Mouse (Mus musculus) liver, adult 2 months (tissue): ENCODE data around the gene Copg2.

Source experiments
- CTCF ChIP-seq: fragments of 200-500 bp; IDR thresholded peaks from 2 replicates; pipeline ENCODE4 v1.5.1; 2011; ENCODE audit warnings: low read depth, low read length, control low read depth
- POLR2A ChIP-seq: fragments of 200-500 bp; IDR thresholded peaks from 2 replicates; pipeline ENCODE4 v1.6.1; 2011; ENCODE audit warnings: low read length, control low read depth; ENCODE audit not compliant: insufficient read depth; ENCODE audit errors: extremely low read depth

DNA sequence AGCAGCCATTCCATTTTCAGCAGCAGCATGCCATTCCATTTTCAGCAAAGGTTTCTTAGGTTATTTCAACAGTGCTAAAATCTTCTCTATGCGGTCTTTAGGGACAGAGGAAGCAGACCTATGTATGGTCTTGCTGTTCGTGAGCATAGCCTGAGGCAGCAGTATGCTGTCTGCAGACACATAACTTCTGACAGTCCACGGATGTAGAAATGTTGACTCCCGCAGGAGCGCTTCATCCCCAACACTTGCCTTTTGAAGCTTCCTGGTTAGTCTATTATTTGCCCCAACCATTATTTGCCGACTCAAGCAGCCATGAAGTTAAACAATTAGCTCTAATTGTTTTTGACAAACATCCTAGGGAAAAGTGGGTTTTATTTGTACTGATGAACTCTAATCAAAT is 187.5 kb downstream of the Copg2 start:
- TF ChIP-seq CTCF (no peak), POLR2A (no peak)
